Mouse (Mus musculus): ENCODE results near the gene Mpnd. TPM values are rescaled to one million over a fixed set of nuclear protein-coding genes. Genes with fewer than 3 reads are reported as not detected.

Gene Mpnd
- polyA plus RNA-seq, 1 experiment from 2014 or later: 195 TPM

GRCm38 (mm10) chr17:56034040-56034725 lies 28.7 kb downstream of the Mpnd start:
- H3K27ac ChIP-seq (replicated peaks): no peak overlapping the region
- peaks cover 33% of the 10 kb centered on the region for H3K36me3 ChIP-seq
- no peak for ATAC-seq (ENCODE audit: low FRiP score, low read depth)
- no peaks in the 10 kb centered on the region for H3K9me3 ChIP-seq
- peaks cover 26% of the 10 kb centered on the region for H3K4me1 ChIP-seq
- WGBS: 91% methylated on average over 7 of the region's 7 CpGs
- H3K9ac ChIP-seq (replicated peaks): 0 out of 2 replicates have a peak overlapping the region, but pooled peaks have one; percentile 4
- 0 out of 2 replicates have a peak overlapping the region, but pooled peaks have one; percentile 2 for H3K4me2 ChIP-seq (replicated peaks)
- H3K4me3 ChIP-seq: no peak overlapping the region
- no peaks in the 10 kb centered on the region for H3K27me3 ChIP-seq

- 97% methylated on average over 6 of the region's 6 CpGs for WGBS
- peaks cover 28% of the 10 kb centered on the region for H3K36me3 ChIP-seq
- no peak overlapping the region for H3K27ac ChIP-seq (replicated peaks)
- peak overlapping the region; percentile 87; the same call in 1 of the 2 replicates for H3K9ac ChIP-seq (replicated peaks)
- no peaks in the 10 kb centered on the region for H3K27me3 ChIP-seq
- peaks cover 26% of the 10 kb centered on the region for H3K4me1 ChIP-seq
- H3K9me3 ChIP-seq: no peaks in the 10 kb centered on the region
- ATAC-seq (ENCODE audit: low FRiP score, low read depth): no peak
- no peak overlapping the region for H3K4me3 ChIP-seq
- 0 out of 2 replicates have a peak overlapping the region, but pooled peaks have one; percentile 2 for H3K4me2 ChIP-seq (replicated peaks)
These were observed 29.2 kb downstream of the Mpnd start for GRCm38 (mm10) chr17:56034726-56035100.

GRCm38 (mm10) chr17:56035216-56035615 lies 29.7 kb downstream of the Mpnd start:
- WGBS: 81% methylated on average over 4 of the region's 4 CpGs

DNA sequence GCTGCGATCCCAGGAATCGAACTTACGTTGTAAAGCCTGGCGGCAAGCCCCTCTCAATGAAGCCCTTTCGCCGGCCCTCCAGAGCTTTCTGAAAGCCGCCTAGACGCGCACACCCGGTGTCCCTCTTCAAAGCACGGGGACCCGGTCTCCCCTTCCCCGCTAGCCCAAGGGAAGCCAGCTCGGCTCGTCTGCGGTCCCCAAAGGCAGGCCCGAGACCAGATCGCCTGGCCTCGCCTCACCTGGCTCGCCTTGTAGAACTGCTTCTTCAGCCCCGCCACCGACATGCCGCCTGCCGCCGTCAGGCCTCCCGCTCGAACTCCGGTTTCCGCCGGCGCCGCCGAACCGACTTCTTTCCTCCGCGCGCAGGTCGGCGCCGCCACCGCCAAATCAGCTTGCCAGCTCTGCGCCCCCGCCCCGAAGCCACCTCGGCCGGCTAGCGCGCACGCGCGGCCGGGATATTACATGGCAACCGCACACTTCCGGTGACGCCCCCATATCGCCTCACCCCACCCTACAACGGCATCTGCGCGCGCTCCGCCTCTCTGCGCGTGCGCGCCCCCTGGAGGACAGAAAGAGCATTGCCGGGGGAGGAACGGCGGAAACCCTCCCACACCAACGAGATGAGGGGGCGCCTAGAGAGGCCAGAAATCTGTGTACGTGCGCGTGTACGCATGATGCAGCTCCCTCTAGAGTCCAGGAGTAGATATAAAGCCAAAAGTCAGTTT lies 30.8 kb downstream of the Mpnd start, which contains the start of gene Sh3gl1:
Sh3gl1 (minus strand) TSS at position 460 of the 725 bp plus-strand sequence.
- H3K9me3 ChIP-seq: no peaks in the 10 kb centered on the region
- H3K4me1 ChIP-seq: peaks cover 36% of the 10 kb centered on the region
- H3K4me3 ChIP-seq: peak within 1 kb of the TSS; percentile 85
- H3K4me2 ChIP-seq (replicated peaks): peak within 1 kb of the TSS; percentile 67
- H3K27ac ChIP-seq (replicated peaks): peak within 1 kb of the TSS; percentile 90
- H3K36me3 ChIP-seq: peaks cover 26% of the 10 kb centered on the region
- WGBS: under 1% methylated on average over 74 of the region's 74 CpGs
- peak; percentile 90 for ATAC-seq (ENCODE audit: low FRiP score, low read depth)
- H3K9ac ChIP-seq (replicated peaks): peak within 1 kb of the TSS; percentile 87
- H3K27me3 ChIP-seq: no peaks in the 10 kb centered on the region

More at GRCm38 (mm10) chr17:56035216-56035615, 29.7 kb downstream of the Mpnd start:
- no peak for ATAC-seq (ENCODE audit: low FRiP score, low read depth)
- H3K4me1 ChIP-seq: peaks cover 26% of the 10 kb centered on the region
- peak overlapping the region; percentile 67 for H3K4me2 ChIP-seq (replicated peaks)
- peaks cover 26% of the 10 kb centered on the region for H3K36me3 ChIP-seq
- H3K9ac ChIP-seq (replicated peaks): peak overlapping the region; percentile 87
- no peaks in the 10 kb centered on the region for H3K27me3 ChIP-seq
- no peaks in the 10 kb centered on the region for H3K9me3 ChIP-seq
- no peak overlapping the region for H3K27ac ChIP-seq (replicated peaks)
- H3K4me3 ChIP-seq: peak overlapping the region; percentile 85

DNA sequence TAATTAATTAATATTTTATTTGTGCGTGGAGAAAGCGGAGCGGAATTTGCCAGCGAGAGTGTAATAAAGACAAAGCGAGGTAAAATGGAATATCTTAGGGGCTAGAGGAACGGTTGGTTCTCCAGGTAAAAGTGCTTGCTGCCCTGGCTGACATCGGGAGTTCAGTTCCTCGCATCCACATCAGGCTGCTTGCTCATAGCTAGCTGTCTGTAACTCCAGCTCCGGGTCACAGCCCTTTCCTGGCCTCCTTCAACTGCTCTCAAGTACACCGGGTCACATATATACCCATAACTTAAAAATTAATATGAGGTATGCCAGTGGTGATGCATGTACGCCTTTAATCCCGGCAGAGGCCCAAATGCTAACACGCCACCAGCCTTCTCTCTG lies 31.4 kb downstream of the Mpnd start:
- peak; percentile 25 for ATAC-seq (ENCODE audit: low FRiP score, low read depth)
- Histone ChIP-seq H3K27ac (replicated peaks) (no peak overlapping the region), H3K9me3 (no peaks in the 10 kb centered on the region), H3K9ac (replicated peaks) (no peak overlapping the region; the same call in 1 of the 2 replicates), H3K4me1 (peaks cover 41% of the 10 kb centered on the region), H3K4me2 (replicated peaks) (peak overlapping the region; percentile 67), H3K36me3 (peaks cover 26% of the 10 kb centered on the region), H3K27me3 (no peaks in the 10 kb centered on the region), H3K4me3 (peak overlapping the region; percentile 85; the same call in 1 of the 2 replicates)
- 37% methylated on average over 13 of the region's 13 CpGs for WGBS

- Histone ChIP-seq H3K9ac (replicated peaks) (no peak overlapping the region), H3K4me1 (peaks cover 42% of the 10 kb centered on the region), H3K27me3 (no peaks in the 10 kb centered on the region), H3K27ac (replicated peaks) (no peak overlapping the region), H3K36me3 (peaks cover 14% of the 10 kb centered on the region), H3K4me3 (no peak overlapping the region), H3K9me3 (no peaks in the 10 kb centered on the region), H3K4me2 (replicated peaks) (no peak overlapping the region)
- no peak for ATAC-seq (ENCODE audit: low FRiP score, low read depth)
- WGBS: 89% methylated on average over 8 of the region's 8 CpGs
These were observed 33.2 kb downstream of the Mpnd start for GRCm38 (mm10) chr17:56038583-56039261.

- no peaks in the 10 kb centered on the region for H3K27me3 ChIP-seq
- 74% methylated on average over 4 of the region's 4 CpGs for WGBS
- H3K4me2 ChIP-seq (replicated peaks): peak overlapping the region; percentile 93
- no peak overlapping the region for H3K9ac ChIP-seq (replicated peaks)
- no peak overlapping the region for H3K27ac ChIP-seq (replicated peaks)
- peaks cover 14% of the 10 kb centered on the region for H3K36me3 ChIP-seq
- peak overlapping the region; percentile 87; the same call in 1 of the 2 replicates for H3K4me3 ChIP-seq
- peaks cover 37% of the 10 kb centered on the region for H3K4me1 ChIP-seq
- no peak for ATAC-seq (ENCODE audit: low FRiP score, low read depth)
- H3K9me3 ChIP-seq: no peaks in the 10 kb centered on the region
These were observed 33.8 kb downstream of the Mpnd start for GRCm38 (mm10) chr17:56039345-56039744.

- peak within 1 kb of the TSS; percentile 87 for H3K4me3 ChIP-seq
- H3K36me3 ChIP-seq: peaks cover 18% of the 10 kb centered on the region; the same call in 1 of the 2 replicates
- peaks cover 30% of the 10 kb centered on the region for H3K4me1 ChIP-seq
- H3K27ac ChIP-seq (replicated peaks): peak within 1 kb of the TSS; percentile 75
- H3K4me2 ChIP-seq (replicated peaks): peak within 1 kb of the TSS; percentile 93
- peak; percentile 84 for ATAC-seq (ENCODE audit: low FRiP score, low read depth)
- WGBS: under 1% methylated on average over 68 of the region's 68 CpGs
- H3K9me3 ChIP-seq: no peaks in the 10 kb centered on the region
- no peaks in the 10 kb centered on the region for H3K27me3 ChIP-seq
- H3K9ac ChIP-seq (replicated peaks): peak within 1 kb of the TSS; percentile 84
These were observed 34.7 kb downstream of the Mpnd start, which contains the start of gene Chaf1a for GRCm38 (mm10) chr17:56040030-56040856. TSS of gene Chaf1a (plus strand) at chr17:56040439.

GRCm38 (mm10) chr17:56040857-56041163 lies 35.3 kb downstream of the Mpnd start:
- H3K4me1 ChIP-seq: peaks cover 24% of the 10 kb centered on the region
- WGBS: 2% methylated on average over 12 of the region's 12 CpGs
- ATAC-seq (ENCODE audit: low FRiP score, low read depth): no peak
- H3K4me3 ChIP-seq: peak overlapping the region; percentile 87
- 0 out of 2 replicates have a peak overlapping the region, but pooled peaks have one; percentile 75 for H3K27ac ChIP-seq (replicated peaks)
- no peaks in the 10 kb centered on the region for H3K27me3 ChIP-seq
- H3K9ac ChIP-seq (replicated peaks): peak overlapping the region; percentile 84
- peaks cover 22% of the 10 kb centered on the region for H3K36me3 ChIP-seq
- no peaks in the 10 kb centered on the region for H3K9me3 ChIP-seq
- H3K4me2 ChIP-seq (replicated peaks): peak overlapping the region; percentile 93

DNA sequence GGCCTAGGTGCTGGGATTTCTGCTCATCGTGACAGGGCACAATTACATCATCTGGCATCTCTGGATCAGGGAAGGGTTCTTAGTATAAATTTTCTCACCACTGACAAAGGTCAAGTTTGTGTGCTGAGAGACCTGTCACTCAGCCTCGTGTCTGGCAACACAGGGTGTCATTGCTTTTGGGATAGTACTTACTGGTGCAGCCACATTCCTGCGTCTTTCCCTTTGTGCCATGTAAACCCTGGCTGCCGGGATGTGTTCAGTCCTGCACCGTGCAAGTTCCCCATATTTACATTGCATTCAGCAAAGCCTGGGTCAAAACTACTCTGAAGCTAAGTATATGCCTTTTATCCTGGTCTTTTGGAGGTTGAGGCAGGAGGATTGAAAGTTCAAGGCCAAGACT lies 45.9 kb downstream of the Mpnd start:
- 88% methylated on average over 5 of the region's 5 CpGs for WGBS
- Histone ChIP-seq H3K4me3 (no peak overlapping the region), H3K27ac (replicated peaks) (no peak overlapping the region), H3K27me3 (no peaks in the 10 kb centered on the region), H3K4me1 (no peaks in the 10 kb centered on the region), H3K4me2 (replicated peaks) (no peak overlapping the region), H3K36me3 (peaks cover 56% of the 10 kb centered on the region), H3K9ac (replicated peaks) (no peak overlapping the region), H3K9me3 (no peaks in the 10 kb centered on the region)
- ATAC-seq (ENCODE audit: low FRiP score, low read depth): no peak

DNA sequence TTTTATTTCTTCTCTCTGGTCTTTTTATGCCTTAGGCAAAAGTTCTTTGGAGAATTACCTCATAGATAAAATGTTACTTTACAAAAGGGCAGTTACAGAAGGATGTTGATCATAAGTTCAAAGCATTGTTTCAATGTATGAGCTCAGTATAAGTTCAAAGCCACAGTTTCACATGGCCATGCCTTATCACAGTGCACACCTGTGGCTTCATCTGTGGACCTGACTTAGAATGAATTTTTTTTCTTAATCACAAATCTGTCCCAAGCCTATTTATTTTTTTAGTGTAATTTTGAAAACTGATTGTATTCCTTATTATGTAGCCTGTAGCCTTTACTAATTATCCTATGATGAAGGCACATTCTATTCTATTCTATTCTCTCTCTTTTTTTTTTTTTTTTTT lies 49.4 kb downstream of the Mpnd start:
- no peaks in the 10 kb centered on the region for H3K27me3 ChIP-seq
- no peak overlapping the region for H3K4me2 ChIP-seq (replicated peaks)
- H3K27ac ChIP-seq (replicated peaks): no peak overlapping the region
- H3K9me3 ChIP-seq: no peaks in the 10 kb centered on the region
- peaks cover 59% of the 10 kb centered on the region for H3K36me3 ChIP-seq
- no peak overlapping the region for H3K4me3 ChIP-seq
- no peak for ATAC-seq (ENCODE audit: low FRiP score, low read depth)
- H3K4me1 ChIP-seq: no peaks in the 10 kb centered on the region
- H3K9ac ChIP-seq (replicated peaks): no peak overlapping the region
